Mouse (Mus musculus): ENCODE results near the gene 1110004F10Rik.
A peak's percentile ranks its signal among the peaks of the same experiment; 100 is the strongest.

1110004F10Rik gene

DNA sequence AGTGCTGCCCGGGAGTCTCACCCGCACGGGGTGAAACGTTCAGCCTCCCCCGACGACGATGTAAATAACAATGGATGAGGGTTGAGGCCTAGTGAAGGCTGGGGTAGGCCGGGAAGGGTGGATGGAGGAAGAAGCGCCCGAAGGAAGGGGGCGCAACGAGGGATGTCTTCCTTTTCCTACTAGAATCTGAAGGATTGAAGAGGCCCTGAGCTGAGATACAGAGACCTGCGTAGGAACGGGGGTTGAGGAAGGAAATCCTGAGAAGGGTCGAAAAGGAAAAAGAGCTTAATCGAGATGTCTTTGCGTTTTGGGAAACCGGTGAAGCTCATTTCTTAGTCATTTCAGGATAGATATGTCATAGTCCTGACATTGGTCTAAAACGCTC is 54.3 kb downstream of the 1110004F10Rik start:
- DNase-seq: no peak

GRCm38 (mm10) chr7:116099952-116100528 is 60.8 kb downstream of the 1110004F10Rik start:
- no peak for DNase-seq

GRCm38 (mm10) chr7:116103091-116103490 is 63.9 kb downstream of the 1110004F10Rik start:
- no peak for DNase-seq

DNA sequence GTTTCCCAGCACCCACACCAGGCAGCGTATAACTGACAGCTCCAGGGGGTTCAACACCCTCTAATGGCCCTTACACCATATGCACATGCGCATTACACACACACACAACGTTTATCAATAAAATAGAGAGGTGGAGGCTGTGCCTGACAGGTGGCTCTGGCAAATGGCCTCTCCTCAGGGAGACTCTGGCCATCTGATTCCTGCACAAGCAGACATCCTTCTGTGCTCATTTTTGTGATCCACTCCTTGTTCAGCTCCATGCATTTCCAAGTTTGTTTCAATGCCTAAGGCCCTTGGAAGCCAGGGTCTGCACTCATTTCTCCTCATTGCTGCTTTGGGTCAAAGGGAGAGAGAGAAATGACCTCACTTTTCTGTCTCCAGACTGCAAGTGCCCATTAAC is 71.5 kb downstream of the 1110004F10Rik start:
- DNase-seq: no peak

GRCm38 (mm10) chr7:116111546-116111945 is 72.3 kb downstream of the 1110004F10Rik start:
- DNase-seq: no peak

DNA sequence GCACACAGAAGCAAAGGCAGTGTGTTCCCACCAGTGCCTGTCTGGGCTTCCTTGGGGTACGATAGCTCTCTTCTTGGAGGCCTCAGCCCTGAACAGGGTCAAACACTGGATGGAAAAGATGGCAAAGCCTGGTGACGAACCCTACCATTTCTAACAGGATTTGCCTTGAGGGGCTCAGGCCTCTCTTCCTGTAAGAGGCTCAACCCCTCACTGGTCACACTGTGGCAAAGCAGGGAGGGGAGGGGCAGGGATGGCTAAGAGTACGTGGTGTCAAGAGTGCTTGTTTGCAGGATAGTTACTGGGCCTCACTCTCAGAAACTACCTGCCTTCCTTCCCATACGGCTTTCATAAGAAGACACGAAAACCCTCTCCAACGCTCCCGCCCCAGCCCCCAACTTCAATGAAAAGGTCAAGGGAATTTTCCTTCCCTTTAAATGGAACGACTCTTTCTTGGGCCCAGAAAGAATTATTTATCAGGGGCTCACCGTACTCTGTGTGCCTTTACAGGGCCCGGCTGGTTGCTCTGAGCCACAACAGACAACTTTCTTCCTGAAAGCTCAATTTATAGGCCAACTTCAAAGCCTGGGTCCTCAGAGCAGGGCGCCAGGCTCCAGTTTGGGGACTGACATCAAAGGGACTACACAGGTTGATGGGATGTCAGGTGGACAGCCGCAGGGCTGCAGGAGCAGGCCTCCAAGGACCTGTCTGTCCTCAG is 76.2 kb downstream of the 1110004F10Rik start:
- no peak for DNase-seq

DNA sequence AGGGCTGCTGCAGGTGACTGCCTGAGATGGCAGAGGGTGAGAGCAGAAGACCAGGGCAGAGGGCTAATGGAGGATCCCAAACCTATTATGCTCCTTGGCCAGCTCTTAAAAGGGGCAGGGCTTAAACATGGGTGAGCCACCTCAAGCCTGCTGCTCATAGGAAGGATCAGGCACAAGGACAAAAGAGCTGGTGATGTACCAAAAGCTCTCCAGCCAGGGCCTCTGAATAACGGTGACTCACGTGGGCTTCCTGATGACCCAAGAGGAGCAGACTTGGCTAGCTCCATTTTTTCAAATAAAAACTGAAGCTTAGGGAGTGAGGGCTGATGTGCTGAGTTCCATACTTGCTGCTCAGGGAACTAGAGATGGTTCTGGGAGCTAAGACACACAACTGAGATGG is 76.8 kb downstream of the 1110004F10Rik start:
- DNase-seq: no peak

GRCm38 (mm10) chr7:116119306-116119857 is 80.2 kb downstream of the 1110004F10Rik start:
- no peak for DNase-seq

GRCm38 (mm10) chr7:116120737-116121136 is 81.5 kb downstream of the 1110004F10Rik start:
- DNase-seq: peak in 1 of 2 experiments; percentile 12

GRCm38 (mm10) chr7:116121202-116121601 is 82.0 kb downstream of the 1110004F10Rik start:
- DNase-seq: peak in 1 of 2 experiments; percentile 29

DNA sequence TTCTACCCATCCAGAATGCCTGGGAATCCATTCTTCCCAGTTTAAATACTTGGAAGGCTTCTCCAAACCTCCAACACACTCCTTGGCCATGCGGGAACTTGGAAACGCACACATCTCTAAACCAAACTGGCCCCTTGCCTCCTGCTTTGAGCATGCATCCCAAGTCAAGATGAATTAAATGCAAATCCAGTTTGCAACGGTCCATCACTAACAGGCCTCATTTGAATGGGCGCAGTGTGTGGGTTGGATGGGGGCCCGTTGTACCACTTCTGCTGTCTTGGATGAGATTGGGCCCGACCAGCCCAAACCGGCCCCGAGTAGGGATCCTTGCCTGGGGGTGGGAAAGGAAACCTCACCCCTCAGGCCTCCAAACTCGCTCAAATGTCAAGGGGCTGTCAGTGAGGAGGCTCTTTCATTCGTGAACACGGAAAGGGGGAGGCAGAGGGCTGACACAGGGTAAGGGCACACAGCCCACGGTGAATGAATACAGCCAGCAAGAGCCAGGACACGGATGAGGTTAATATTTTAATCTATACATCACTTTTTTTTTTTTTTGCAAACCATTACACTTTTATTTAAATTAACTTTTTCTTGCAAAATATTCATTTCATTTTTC is 83.9 kb downstream of the 1110004F10Rik start:
- peak in 1 of 2 experiments; percentile 33 for DNase-seq

- peak in 1 of 2 experiments; percentile 31 for DNase-seq
Observed at GRCm38 (mm10) chr7:116123597-116123985, 84.4 kb downstream of the 1110004F10Rik start.

- DNase-seq: peak in 1 of 2 experiments; percentile 19
Observed at GRCm38 (mm10) chr7:116124057-116124456, 84.9 kb downstream of the 1110004F10Rik start.

- no peak for DNase-seq
Observed at GRCm38 (mm10) chr7:116125671-116126070, 86.5 kb downstream of the 1110004F10Rik start.

GRCm38 (mm10) chr7:116127052-116127451 is 87.9 kb downstream of the 1110004F10Rik start:
- no peak for DNase-seq

DNA sequence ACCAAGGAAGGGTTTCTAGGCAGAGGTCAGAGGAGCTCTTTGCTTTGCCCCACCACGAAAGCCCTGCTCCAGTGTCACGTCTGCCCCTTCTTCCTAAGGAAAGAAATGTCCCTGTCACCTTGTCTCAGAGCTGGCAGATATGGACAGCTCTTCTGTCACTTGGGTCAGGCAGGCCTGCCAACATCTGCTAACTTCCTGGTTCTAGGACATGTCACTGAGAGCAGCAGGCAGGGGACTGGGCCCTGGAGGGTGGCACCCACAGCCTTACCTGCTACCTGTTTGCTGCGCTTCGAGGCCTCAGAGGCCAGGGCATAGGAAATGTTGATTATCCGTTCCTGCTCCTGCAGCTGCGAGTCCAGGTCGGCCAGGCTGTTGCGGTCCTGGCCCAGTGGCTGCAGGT is 89.1 kb downstream of the 1110004F10Rik start:
- DNase-seq: no peak

- DNase-seq: no peak
Observed at GRCm38 (mm10) chr7:116129374-116129773, 90.2 kb downstream of the 1110004F10Rik start.

- DNase-seq: no peak
Observed at GRCm38 (mm10) chr7:116131390-116131789, 92.2 kb downstream of the 1110004F10Rik start.

- DNase-seq: peak; percentile 82 to 88
Observed at GRCm38 (mm10) chr7:116132078-116132477, 92.9 kb downstream of the 1110004F10Rik start.

GRCm38 (mm10) chr7:116134413-116135292 is 95.5 kb downstream of the 1110004F10Rik start:
- DNase-seq: no peak

DNA sequence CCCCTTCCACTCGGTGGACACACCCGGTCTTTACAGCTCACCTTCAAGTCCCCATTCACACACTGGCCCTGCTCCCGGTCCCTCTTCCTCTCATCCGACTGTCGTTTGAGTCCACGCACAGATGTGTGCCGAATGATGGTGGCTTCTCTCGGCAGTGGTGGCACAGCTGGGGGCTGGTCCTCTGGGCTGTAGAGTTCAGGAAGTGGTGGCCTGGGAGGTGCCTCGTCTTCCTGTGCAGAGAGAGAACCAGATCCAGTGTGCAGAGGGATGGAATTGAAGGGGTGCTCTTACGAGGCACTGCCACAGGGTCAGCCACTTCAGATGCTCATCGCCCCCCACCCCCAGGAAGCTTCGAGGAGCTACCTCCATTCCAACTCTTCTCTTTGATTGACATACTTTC is 98.0 kb downstream of the 1110004F10Rik start:
- no peak for DNase-seq

DNA sequence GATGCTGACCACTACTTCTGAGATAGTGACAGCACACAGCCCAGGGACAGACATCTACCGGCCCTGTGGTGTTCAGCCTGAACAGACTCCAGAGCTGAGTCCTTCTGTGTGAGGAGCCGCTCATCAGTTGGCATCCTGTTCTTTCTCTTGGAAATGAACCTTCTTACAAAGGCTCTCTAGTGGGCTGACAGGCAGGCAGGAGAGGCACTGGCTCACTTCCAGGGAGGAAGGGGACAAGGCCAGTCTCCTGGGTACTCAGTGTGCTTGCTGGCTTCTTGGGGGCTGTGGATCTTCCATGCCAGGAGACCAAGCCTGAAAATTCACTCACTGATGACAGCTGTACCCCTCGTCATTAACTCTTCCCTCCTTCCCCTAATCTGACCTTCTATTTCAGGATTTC is 98.5 kb downstream of the 1110004F10Rik start:
- no peak for DNase-seq

- peak; percentile 34 to 71 for DNase-seq
Observed at GRCm38 (mm10) chr7:116145030-116145429, 105.8 kb downstream of the 1110004F10Rik start.

Data from kidney, postnatal 25 days (tissue).